Mouse (Mus musculus) liver, embryonic 15.5 days (tissue): ENCODE measurements around the gene Rpn1. TPM values are rescaled to one million over a fixed set of nuclear protein-coding genes. Genes with fewer than 3 reads are reported as not detected.

Experiments used
- ATAC-seq: fragments of 200-750 bp; cut with Nextera tagmentation; 2 replicates; pipeline ENCODE4 v1.8.0; 2017; ENCODE audit warnings: moderate number of reproducible peaks, mild to moderate bottlenecking, moderate library complexity; ENCODE audit not compliant: insufficient read depth
- H3K27ac ChIP-seq: fragments of 300-500 bp; sonication (generic); replicated peaks from 2 replicates; pipeline ENCODE4 v1.5.1; 2015; ENCODE audit warnings: mild to moderate bottlenecking, inconsistent platforms
- H3K27me3 ChIP-seq: fragments of 300-500 bp; sonication (generic); 2 replicates; pipeline ENCODE4 v1.6.1; 2015; ENCODE audit warnings: mild to moderate bottlenecking, inconsistent platforms
- H3K36me3 ChIP-seq: fragments of 300-500 bp; sonication (generic); replicated peaks from 2 replicates; pipeline ENCODE4 v1.6.1; 2015; ENCODE audit warnings: moderate library complexity, mild to moderate bottlenecking, inconsistent platforms
- H3K4me1 ChIP-seq: fragments of 300-500 bp; sonication (generic); replicated peaks from 2 replicates; pipeline ENCODE4 v1.6.1; 2015; ENCODE audit warnings: inconsistent platforms
- H3K4me2 ChIP-seq: fragments of 300-500 bp; sonication (generic); 2 replicates; pipeline ENCODE4 v1.6.1; 2015; ENCODE audit warnings: moderate library complexity, mild to moderate bottlenecking, inconsistent platforms
- H3K4me3 ChIP-seq: fragments of 300-500 bp; sonication (generic); replicated peaks from 2 replicates; pipeline ENCODE4 v1.5.1; 2015; ENCODE audit warnings: mild to moderate bottlenecking, inconsistent platforms
- H3K9ac ChIP-seq: fragments of 300-500 bp; sonication (generic); 2 replicates; pipeline ENCODE4 v1.6.1; 2015; ENCODE audit warnings: moderate library complexity, mild to moderate bottlenecking, inconsistent platforms
- H3K9me3 ChIP-seq: fragments of 300-500 bp; sonication (generic); replicated peaks from 2 replicates; pipeline ENCODE4 v1.6.1; 2016; ENCODE audit warnings: inconsistent platforms
- WGBS: fragments of 180-500 bp; shearing (Covaris S2); methylation state at CpG from one replicate; pipeline ENCODE4 v1.1.7; 2015; ENCODE audit warnings: mixed read lengths; ENCODE audit not compliant: insufficient replicate concordance; 5-methylcytosine and 5-hydroxymethylcytosine counted together
- polyA plus RNA-seq: library from polyadenylated mRNA; unstranded; fragments of >200 nt; fragmentation: Nextera tagmentation; extraction: Ambion mirVana; gene quantifications from 2 replicates; pipeline ENCODE4 v1.2.1, GENCODE M21; 2015

Rpn1 gene
- polyA plus RNA-seq, 1 experiment from 2014 or later = 181 TPM

GRCm38 (mm10) chr6:88102096-88102495 is 17.8 kb downstream of the Rpn1 start:
- peaks cover 70% of the 10 kb centered on the region for H3K36me3 ChIP-seq
- H3K4me3 ChIP-seq = no peak overlapping the region
- no peak overlapping the region for H3K27ac ChIP-seq
- H3K4me1 ChIP-seq = peaks cover 20% of the 10 kb centered on the region
- no peaks in the 10 kb centered on the region for H3K9me3 ChIP-seq
- no peak overlapping the region for H3K9ac ChIP-seq
- H3K4me2 ChIP-seq = no peak overlapping the region
- 71% methylated on average over 6 of the region's 6 CpGs for WGBS
- H3K27me3 ChIP-seq = no peaks in the 10 kb centered on the region
- no peak for ATAC-seq

DNA sequence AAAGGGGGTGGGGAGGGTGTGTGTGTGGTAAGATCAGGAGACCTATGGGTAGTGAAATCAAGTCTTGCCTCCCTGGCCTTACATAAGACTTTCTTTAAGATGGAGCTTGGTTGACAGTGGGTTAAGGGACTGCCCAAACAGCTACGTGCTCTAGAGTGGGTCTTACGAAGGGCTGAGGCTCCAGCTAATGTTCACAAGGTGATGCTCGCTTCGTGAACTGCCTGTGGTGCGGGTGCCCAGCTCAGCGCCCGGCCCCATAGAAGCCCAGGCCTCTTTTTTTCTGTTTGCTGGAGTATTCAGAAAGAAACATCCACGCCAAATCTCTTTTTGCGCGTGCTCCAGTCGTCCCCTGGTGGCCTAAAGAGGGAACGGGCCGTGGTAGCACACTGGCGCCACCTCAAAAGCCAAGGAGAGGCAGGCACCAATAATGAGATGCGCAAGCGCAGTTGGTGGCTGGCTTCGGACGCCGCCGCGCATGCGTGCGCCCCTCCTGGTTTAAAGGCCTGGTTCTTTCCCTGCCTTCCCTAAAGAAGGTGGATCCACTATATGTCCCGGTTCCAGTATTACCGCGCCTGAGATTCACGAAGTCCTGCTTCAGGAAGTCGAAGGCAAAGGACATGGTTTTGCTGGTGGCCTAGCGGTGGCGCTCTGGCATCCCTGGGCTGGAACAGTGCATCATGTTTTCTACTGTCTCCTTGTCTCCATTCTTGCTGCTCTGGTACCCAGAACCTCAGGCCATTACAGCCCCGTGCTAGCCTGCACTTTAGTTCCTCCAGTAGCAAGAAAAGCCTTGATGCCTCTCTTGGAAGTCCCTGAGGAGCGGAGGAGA is 21.7 kb downstream of the Rpn1 start:
- H3K9me3 ChIP-seq = no peaks in the 10 kb centered on the region
- H3K4me1 ChIP-seq = peaks cover 53% of the 10 kb centered on the region
- peak overlapping the region; percentile 71 for H3K27ac ChIP-seq
- H3K4me2 ChIP-seq = peak overlapping the region; percentile 70
- H3K4me3 ChIP-seq = peak overlapping the region; percentile 33
- H3K9ac ChIP-seq = peak overlapping the region; percentile 39; the same call in 1 of the 2 replicates
- 9% methylated on average over 32 of the region's 32 CpGs for WGBS
- ATAC-seq = peak; percentile 74
- H3K27me3 ChIP-seq = no peaks in the 10 kb centered on the region
- peaks cover 34% of the 10 kb centered on the region for H3K36me3 ChIP-seq

GRCm38 (mm10) chr6:88106612-88107123 is 22.4 kb downstream of the Rpn1 start:
- Histone ChIP-seq H3K9me3 (no peaks in the 10 kb centered on the region), H3K9ac (peak overlapping the region; percentile 39; the same call in 1 of the 2 replicates), H3K27ac (peak overlapping the region; percentile 71), H3K36me3 (peaks cover 27% of the 10 kb centered on the region), H3K4me1 (peaks cover 53% of the 10 kb centered on the region), H3K27me3 (no peaks in the 10 kb centered on the region), H3K4me3 (peak overlapping the region; percentile 33; the same call in 1 of the 2 replicates), H3K4me2 (peak overlapping the region; percentile 70)
- WGBS = 28% methylated on average over 12 of the region's 12 CpGs
- ATAC-seq = peak; percentile 46

DNA sequence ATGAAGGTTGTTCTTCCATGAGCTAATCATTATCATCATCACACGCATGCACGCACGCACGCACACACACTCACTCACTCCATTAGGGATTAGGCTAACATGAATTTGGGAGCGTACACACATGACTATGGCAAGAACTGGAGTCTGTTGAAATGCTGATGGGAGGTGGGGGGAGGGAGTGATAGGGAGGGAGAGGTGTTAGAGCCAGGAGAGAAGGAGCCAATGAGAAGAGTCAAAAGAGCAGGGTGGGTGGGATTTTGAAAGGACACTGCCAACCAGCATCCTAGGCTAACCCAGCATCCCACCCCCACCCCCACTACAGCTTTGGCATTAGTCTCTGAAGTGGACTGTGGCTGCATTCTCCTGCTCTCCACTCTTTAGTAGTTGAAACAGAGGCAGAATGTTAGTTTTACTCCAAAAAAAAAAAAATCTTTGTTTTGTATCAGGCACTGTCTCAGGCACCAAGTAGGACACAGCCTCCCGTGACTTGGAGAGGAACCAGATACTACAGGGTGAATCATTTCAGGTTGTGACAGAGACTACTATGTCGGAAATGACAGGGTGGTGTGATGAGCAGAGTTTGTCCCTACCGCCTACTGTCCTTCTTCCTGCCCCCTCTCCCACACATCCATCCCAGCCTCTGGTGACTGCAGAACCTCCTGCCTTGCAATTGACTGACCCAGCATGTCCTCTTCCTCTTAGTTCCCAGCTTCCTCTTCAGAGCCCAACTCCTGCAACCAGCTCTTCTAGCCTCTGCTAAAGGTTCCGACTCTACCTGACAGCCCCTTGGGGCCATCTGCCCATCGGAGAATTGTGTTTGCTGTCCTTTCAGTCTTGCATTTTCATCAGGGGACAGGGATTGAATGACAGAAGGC is 23.6 kb downstream of the Rpn1 start:
- Histone ChIP-seq H3K9me3 (no peaks in the 10 kb centered on the region), H3K4me3 (no peak overlapping the region), H3K27ac (no peak overlapping the region), H3K4me1 (peaks cover 58% of the 10 kb centered on the region), H3K9ac (no peak overlapping the region), H3K4me2 (no peak overlapping the region), H3K27me3 (no peaks in the 10 kb centered on the region), H3K36me3 (peaks cover 15% of the 10 kb centered on the region)
- ATAC-seq = no peak
- WGBS = 41% methylated on average over 10 of the region's 10 CpGs

DNA sequence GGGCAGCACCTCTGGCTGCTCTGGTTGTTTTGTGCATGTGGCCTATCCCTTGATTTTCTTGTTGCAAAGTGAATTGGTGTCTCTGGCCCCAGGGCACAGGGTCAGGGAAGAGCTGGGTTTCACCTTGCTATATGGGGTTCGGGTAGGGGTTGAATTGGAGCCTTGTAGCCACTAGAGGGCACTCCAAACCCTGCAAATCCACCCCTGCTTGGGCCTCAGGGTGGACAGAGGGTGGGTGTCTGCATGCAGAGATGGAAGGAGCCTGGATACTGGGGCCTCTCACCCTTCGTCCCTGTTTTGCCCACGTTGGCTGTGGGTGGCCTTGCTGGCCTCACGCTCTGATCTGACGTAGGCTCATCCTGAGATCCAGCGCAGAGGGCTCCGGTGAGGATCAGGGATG is 28.9 kb downstream of the Rpn1 start:
- Histone ChIP-seq H3K9me3 (no peaks in the 10 kb centered on the region), H3K4me3 (no peak overlapping the region), H3K4me2 (no peak overlapping the region), H3K27ac (no peak overlapping the region; the same call in 1 of the 2 replicates), H3K9ac (no peak overlapping the region), H3K27me3 (no peaks in the 10 kb centered on the region), H3K36me3 (no peaks in the 10 kb centered on the region), H3K4me1 (peaks cover 78% of the 10 kb centered on the region)
- WGBS = 32% methylated on average over 7 of the region's 7 CpGs
- ATAC-seq = no peak

DNA sequence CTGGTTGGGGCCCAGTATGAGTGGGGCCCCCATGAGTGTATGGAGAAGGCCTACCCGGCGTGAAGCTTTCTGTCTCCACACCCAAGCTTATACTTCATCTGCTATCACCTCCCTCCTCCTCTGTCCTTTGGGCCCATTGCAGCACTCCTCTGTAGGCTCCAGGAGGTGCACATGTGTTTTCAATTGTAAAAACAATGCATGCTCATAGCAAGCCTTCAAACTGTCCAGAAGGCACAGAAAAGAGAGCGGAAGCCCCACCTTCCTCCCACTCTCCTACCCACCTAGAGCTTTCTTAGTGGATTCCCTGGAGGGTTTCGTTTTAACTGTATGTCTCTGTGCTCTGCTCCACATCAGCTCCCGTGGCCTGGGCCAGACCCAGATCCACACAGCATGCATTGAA is 30.1 kb downstream of the Rpn1 start:
- no peaks in the 10 kb centered on the region for H3K9me3 ChIP-seq
- WGBS = 53% methylated on average over 5 of the region's 5 CpGs
- no peak overlapping the region for H3K9ac ChIP-seq
- H3K4me3 ChIP-seq = no peak overlapping the region
- no peak for ATAC-seq
- no peaks in the 10 kb centered on the region for H3K27me3 ChIP-seq
- H3K4me2 ChIP-seq = no peak overlapping the region
- peaks cover 71% of the 10 kb centered on the region for H3K4me1 ChIP-seq
- no peaks in the 10 kb centered on the region for H3K36me3 ChIP-seq
- no peak overlapping the region; the same call in 1 of the 2 replicates for H3K27ac ChIP-seq

DNA sequence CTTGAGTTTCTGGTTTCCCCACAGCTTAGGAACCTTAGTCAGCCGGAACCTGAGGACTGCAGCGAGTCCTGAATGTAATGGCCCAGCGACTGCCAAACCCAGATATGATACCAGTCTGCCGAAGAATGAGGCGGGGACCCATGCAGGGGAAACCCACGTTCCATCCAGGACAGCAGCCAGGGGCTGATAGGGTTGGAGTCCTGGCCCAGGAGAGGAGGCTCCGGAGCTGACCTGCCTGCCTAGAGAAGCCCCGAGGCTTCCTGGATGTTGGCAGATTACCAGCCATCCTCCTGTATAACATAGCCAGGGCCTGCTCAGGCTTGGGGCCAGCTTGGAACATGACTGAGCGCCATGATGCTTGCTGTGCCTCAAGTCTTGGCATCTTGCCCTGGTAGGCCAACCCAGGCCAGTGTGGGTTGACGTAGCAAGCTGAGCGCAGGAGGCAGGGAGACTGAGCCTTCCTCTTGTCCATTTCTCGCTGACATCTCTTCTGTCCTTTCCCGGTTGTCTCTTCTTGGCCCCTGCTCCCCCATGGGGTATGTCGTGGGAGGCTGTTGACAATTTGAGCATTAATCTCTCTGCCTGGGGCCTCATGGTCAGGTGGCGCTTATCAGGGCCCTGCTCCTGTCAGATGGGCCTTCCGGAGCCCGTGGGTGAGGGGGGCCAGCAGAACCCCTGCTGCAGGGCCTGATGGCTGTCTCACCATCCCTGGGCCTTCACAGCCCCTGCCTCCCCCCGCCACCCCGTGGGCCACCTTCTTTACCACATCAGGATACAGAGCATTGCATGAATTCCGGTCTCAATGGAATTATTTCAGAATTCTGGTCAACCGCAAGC is 32.3 kb downstream of the Rpn1 start:
- peak overlapping the region; percentile 61 for H3K4me2 ChIP-seq
- H3K9ac ChIP-seq = peak overlapping the region; percentile 21
- ATAC-seq = peak; percentile 90
- peak overlapping the region; percentile 17; the same call in 1 of the 2 replicates for H3K4me3 ChIP-seq
- 14% methylated on average over 21 of the region's 21 CpGs for WGBS
- H3K4me1 ChIP-seq = peaks cover 71% of the 10 kb centered on the region
- no peaks in the 10 kb centered on the region for H3K9me3 ChIP-seq
- H3K36me3 ChIP-seq = no peaks in the 10 kb centered on the region
- H3K27ac ChIP-seq = peak overlapping the region; percentile 88
- no peaks in the 10 kb centered on the region for H3K27me3 ChIP-seq

DNA sequence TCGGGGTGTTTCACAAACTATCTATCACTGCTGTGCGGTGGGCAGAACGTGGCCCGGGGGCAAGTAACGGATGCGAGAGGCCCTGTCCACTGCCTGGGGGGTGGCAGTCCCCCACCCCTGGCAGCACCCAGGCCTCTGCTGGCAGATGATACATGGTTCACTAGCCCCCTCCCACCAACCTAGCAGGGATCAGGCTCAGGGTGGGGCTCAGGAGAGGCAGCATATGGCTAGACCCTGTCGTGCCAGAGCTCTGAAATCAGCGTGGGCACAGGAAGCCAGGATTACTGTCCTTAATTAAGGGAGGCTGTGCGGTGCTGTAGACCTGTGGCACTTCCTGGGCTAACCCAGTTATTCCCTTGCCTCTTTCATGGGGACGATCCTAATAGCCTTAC is 32.9 kb downstream of the Rpn1 start:
- H3K4me2 ChIP-seq = peak overlapping the region; percentile 61
- H3K36me3 ChIP-seq = no peaks in the 10 kb centered on the region
- H3K9me3 ChIP-seq = no peaks in the 10 kb centered on the region
- H3K27ac ChIP-seq = peak overlapping the region; percentile 88
- H3K27me3 ChIP-seq = no peaks in the 10 kb centered on the region
- peaks cover 76% of the 10 kb centered on the region for H3K4me1 ChIP-seq
- WGBS = 29% methylated on average over 10 of the region's 10 CpGs
- peak overlapping the region; percentile 21 for H3K9ac ChIP-seq
- ATAC-seq = peak; percentile 19
- no peak overlapping the region for H3K4me3 ChIP-seq

DNA sequence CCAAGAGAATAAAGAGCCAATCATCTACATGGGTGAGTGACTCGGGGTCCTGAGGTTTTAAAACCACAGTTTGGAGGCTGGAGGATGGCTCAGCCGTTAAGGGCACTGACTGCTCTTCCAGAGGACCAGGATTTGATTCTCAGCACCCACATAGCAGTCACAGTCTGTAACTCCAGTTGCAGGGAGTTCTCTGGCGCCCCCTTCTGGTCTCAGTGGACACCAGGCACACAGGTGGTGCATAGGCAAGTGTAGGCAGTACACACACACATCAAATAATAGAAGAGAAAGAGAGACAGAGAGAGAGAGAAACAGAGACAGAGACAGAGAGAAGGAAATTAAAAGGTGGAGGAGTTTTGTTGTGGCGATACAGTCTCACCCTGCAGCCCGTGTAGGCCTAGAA is 35.0 kb downstream of the Rpn1 start:
- H3K4me2 ChIP-seq = no peak overlapping the region
- H3K4me3 ChIP-seq = no peak overlapping the region
- H3K27me3 ChIP-seq = no peaks in the 10 kb centered on the region
- WGBS = 75% methylated on average over 5 of the region's 5 CpGs
- no peaks in the 10 kb centered on the region for H3K36me3 ChIP-seq
- ATAC-seq = no peak
- H3K9me3 ChIP-seq = no peaks in the 10 kb centered on the region
- peaks cover 76% of the 10 kb centered on the region for H3K4me1 ChIP-seq
- no peak overlapping the region for H3K9ac ChIP-seq
- H3K27ac ChIP-seq = no peak overlapping the region

DNA sequence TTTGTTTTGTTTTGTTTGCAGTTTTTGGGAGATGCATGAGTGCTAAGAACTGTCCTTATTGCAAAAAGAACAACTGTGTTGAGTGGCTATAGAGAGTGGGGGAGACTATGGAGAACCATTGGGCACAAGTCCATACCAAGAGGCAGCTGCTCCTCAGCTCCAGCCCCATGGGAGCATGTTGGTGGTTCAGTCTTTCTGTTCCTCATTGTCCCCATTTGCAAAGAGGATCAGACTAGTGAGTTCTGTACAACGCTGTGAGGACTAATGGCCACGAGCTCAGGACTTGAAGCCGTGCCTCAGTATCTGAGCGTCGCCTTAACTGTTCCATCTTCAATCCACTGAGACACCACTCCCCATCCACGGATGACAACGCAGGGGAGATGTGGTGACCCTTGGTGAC is 36.5 kb downstream of the Rpn1 start:
- Histone ChIP-seq H3K9ac (no peak overlapping the region), H3K27me3 (no peaks in the 10 kb centered on the region), H3K4me2 (no peak overlapping the region), H3K27ac (no peak overlapping the region), H3K4me3 (no peak overlapping the region), H3K36me3 (no peaks in the 10 kb centered on the region), H3K4me1 (peaks cover 65% of the 10 kb centered on the region), H3K9me3 (no peaks in the 10 kb centered on the region)
- WGBS = 64% methylated on average over 7 of the region's 7 CpGs
- no peak for ATAC-seq
